Mouse (Mus musculus) lung, adult 2 months (tissue): ENCODE data around the gene Apod.

Source experiments
- CTCF ChIP-seq: fragments of 200-500 bp; IDR thresholded peaks from 2 replicates; pipeline ENCODE4 v1.5.1; 2011; ENCODE audit warnings: mild to moderate bottlenecking, low read length, control low read depth; ENCODE audit not compliant: insufficient read depth
- POLR2A ChIP-seq: fragments of 200-500 bp; IDR thresholded peaks from 2 replicates; pipeline ENCODE4 v1.6.1; 2011; ENCODE audit warnings: low read depth, mild to moderate bottlenecking, control low read depth, low read length, borderline replicate concordance; ENCODE audit errors: extremely low read depth

GRCm38 (mm10) chr16:31358576-31358975 is 44.0 kb upstream of the Apod start:
- TF ChIP-seq POLR2A (no peak), CTCF (no peak)
